Mouse (Mus musculus) thymus, postnatal 0 days (tissue): Measurements from ENCODE around the gene Midn. TPM values are rescaled to one million over a fixed set of nuclear protein-coding genes. Genes with fewer than 3 reads are reported as not detected.

Source experiments
- DNase-seq: peaks from one replicate; pipeline ENCODE4 v3.0.0-alpha.2; 2015; ENCODE audit warnings: low spot score
- polyA plus RNA-seq: library from polyadenylated mRNA; unstranded; fragments of >200 nt; fragmentation: Nextera tagmentation; extraction: Ambion mirVana; gene quantifications from 2 replicates; pipeline ENCODE4 v1.2.1, GENCODE M21; 2015

Gene Midn
- polyA plus RNA-seq, 1 experiment from 2014 or later, result 18.8 TPM

- no peak for DNase-seq
Observed at GRCm38 (mm10) chr10:80170052-80170451, 22.0 kb downstream of the Midn start.

DNA sequence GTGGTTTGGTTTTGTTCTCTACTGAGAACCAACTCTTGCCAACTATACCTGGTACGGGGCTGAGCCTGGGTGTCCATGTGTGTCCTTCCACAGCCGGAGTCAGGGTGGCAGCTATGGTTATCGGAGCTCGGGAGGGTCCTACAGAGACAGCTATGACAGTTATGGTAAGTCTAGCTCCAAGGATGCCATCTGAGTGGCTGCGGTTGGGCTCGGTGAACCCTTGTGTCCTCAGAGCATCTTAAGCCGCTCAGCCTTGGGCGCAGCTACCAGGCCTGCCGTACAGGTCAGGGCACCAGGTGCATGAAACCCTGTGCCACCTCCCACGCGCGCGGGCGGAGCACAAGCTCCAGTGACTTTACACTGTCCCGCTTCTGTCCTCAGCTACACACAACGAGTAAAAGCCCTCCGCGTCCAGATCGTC is 22.5 kb downstream of the Midn start:
- DNase-seq, result no peak

- DNase-seq, result no peak
Observed at GRCm38 (mm10) chr10:80171252-80171651, 23.2 kb downstream of the Midn start.

DNA sequence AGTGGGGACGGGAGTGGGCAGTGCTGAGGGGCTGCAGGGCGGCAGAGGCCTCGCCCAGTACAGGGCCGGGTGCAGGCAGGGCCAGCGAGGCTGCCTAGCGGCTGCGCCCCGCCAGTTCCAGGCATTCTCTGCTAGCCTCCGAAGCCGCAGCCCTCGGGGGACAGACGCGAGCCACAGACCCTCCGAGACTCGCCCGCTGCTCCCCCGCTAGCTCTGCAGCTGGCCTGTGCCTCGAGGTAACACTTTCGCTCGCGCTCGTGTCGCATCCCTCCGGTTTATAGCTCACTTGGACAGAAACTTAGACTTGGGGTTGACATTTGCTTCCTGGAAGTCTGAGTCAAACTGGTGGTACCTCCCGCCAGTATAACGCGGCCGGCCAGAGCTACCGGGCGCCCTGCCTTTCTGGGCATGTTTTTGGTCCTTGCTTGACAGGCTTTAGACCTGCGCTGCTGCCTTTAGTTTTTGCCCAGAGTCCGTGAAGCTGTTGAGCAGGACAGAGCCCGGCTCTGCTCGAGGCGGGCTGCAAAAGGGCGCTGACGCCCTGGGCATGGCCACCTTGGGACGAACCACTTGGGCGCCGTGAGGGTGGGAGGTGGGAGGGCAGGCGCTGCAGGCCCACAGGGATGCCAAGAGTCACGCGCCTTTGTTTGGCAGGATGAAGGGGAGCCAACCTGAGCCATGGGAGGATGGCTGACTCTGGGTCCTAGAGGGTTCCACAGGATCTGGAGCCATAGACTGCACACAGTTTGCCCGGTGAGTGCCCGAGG is 23.9 kb downstream of the Midn start:
- DNase-seq, result no peak

DNA sequence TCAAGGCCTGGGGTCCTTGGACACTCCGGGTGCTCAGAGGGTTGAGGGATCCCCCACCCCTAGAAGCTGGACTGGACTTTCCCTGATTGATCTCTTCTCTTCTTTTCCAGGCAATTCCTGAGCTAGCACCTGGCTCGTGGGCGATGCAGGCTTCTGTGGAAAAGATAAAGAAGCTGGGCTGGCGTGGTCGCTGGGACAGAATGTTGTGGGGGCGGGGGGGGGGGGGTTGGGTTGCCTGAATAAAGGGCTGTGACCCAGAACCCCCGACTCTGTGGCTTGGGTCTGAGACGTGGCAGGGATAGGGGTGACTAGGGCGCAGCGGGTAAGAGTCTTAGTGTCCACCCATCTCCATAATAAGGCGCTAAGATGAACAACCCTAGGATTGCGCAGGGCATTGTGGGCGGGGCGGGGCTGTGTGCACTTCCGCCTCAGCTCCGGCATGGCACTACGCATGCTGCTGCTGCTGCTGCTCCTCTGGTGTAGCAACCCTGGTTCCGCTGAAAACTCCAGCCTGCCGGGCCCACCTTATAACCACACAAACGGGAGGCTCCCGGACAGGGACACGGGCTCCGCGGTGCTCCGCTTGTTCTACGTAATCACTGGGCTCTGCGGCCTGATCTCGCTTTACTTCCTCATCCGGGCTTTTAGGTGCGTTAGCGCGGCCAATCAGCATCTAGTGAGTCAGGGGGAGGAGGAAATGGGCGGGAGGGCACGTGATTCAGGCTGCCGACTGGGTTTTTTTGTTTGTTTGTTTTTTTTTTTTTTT is 24.6 kb downstream of the Midn start, which contains the start of gene 1600002K03Rik:
TSS of gene 1600002K03Rik (plus strand) at position 418 of the 766 bp plus-strand sequence.
- DNase-seq, result peak; percentile 94

GRCm38 (mm10) chr10:80173358-80173757 is 25.3 kb downstream of the Midn start:
- DNase-seq, result peak; percentile 24

GRCm38 (mm10) chr10:80173955-80174640 is 26.0 kb downstream of the Midn start:
- DNase-seq, result no peak

DNA sequence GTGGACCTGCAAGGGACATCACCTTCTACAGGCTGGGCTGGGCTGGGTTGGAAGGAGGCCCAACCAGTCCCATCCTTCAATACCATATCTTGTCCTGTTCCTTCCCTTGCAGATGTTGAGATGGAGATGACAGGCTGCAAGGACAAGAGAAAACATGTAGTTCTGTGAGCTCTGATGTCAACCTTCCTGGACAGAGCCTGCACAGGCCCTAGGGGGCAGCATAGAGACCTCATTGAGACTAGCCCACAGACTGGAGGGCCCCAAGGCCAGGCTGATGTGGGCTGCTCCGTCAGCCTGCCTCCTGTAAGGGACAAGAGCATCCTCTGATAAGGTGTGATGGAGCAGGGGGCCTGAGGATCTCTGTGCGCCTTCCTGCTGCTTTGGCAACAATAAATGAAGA is 26.6 kb downstream of the Midn start:
- peak; percentile 71 for DNase-seq

- DNase-seq, result peak; percentile 62
Observed at GRCm38 (mm10) chr10:80175536-80176269, 27.6 kb downstream of the Midn start.

GRCm38 (mm10) chr10:80176270-80176834 is 28.3 kb downstream of the Midn start:
- no peak for DNase-seq

DNA sequence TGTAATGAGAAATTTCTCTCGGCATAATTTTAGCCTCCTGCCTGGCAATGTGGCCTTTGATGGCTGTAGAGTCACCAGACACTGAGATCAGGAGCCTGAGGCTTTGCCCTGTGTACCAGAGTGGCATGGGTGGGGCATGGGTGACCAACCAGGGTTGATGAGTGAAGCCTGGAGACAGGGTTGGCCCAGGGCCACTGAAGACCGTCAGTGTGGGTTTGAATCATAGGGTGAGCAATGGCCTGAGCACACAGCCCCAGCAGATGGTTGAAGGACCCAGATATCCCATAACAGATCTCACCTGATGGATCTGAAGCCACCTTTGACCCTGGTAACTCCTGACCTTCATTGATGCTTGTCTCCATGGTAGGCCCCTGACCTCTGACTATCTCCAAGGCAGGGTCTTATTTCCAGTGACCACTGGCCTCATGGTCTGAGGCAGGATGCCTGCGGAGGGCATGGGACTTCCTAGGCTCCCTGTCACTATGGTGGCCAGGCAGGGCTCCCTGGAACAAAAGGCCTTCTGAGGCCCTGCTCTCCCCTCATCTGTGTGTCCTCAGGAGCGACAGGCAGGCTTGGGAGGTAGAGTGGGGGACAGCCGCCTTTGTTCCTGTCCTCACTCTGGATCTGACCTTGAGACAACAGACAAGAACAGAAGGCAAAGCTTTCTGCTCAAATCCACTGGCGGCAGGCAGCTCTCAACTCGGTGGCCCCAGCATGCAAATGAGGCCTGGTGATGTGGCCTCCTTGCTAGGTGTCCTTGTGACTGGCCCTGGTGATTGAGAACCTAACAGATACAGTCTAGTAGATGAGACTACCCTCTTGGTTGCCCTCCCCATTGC is 29.6 kb downstream of the Midn start:
- DNase-seq, result no peak

DNA sequence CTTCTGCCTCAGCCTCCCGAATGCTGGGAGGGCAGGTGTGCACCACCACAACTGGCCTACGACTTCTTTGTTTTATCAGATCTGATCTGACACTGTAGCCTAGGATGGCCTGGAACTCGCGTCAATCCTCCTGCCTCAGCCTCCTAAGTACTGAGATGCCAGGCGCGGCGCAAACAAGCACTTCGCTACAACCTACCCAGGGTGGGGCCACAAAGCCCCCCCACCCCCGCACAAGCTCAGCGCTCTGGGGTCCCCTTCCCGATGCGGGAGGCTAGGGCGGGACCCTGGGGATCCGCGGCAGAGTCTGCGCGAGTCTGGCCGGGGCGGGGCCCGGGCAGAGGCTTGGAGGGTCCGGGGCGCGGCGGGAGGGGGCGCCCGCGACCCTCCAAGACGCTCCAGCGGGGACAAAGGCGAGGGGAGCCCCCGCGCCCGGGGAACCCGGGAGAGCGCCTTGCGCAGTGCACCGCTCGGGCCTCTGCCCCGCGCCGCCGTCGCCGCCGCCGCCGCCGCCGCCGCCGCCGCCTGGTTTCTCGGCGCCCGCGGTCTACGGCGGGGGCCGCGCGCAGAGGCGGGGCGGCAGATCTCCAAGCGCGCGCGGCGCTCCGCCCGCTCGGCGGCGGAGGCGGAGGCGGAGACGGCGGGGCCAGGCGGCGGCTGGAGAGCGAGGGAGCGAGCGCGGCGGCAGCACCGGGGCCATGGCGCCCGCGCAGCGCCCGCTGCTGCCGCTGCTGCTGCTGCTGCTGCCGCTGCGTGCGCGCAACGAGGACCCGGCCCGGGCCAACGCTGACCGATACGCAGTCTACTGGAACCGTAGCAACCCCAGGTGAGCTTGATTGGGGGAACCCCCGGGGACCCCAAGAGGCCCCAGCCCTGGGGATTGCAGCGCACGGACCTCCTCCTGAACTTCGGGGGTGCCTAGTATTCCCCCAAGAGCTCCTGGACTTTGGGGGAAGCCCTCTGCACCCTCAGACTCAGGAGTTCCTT is 31.3 kb downstream of the Midn start, which contains the start of gene Efna2:
TSS of gene Efna2 (plus strand) at position 415 of the 984 bp plus-strand sequence.
- DNase-seq, result peak; percentile 50

- DNase-seq, result no peak
Observed at GRCm38 (mm10) chr10:80180288-80180687, 32.2 kb downstream of the Midn start.

DNA sequence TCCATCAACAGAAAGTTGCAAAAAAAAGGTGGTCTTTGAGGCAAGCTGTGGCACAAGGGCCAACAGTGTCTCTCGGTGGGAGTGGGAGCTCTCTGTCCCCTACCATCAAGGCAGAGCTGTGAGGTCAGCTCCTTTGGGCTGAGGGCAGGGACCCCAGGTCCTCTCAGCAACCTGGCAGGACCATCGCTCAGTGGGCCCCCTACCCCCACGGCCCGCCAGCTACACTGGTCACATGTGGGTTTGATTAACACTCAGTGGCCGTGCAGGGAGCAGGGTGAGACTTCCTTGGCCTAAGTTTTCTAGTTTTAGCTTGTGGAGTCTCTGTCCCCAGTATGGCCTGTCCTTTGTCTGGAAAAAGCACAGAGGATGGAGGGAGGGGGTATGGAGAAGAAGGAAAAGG is 32.8 kb downstream of the Midn start:
- DNase-seq, result no peak

DNA sequence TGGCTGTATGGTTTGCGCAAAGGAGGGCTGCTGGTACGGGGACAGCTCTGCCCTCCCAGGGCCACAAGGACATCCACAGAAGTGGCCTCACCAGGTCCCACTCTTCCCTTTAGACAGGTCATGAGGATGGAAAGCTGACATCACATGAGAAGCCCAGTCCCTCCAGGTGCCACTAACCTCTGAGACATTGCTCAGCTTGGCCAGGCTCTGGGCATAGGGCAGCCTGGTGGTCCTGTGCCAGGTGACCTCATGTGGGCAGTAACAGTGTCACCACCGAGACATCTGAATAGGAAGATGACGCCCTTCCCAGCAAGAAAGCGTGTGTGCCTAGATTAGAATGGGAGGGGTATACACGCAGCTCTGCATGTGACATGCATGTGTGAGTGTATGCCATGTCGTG is 34.5 kb downstream of the Midn start:
- no peak for DNase-seq

DNA sequence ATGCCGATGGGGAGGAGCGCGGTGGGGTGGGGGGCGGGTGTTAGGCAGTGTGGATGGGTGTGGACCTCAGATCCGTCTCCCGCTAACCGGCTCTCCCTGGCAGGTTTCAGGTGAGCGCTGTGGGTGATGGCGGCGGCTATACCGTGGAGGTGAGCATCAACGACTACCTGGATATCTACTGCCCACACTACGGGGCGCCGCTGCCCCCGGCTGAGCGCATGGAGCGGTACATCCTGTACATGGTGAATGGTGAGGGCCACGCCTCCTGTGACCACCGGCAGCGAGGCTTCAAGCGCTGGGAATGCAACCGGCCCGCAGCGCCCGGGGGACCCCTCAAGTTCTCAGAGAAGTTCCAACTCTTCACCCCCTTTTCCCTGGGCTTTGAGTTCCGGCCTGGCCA is 38.6 kb downstream of the Midn start:
- DNase-seq, result no peak

DNA sequence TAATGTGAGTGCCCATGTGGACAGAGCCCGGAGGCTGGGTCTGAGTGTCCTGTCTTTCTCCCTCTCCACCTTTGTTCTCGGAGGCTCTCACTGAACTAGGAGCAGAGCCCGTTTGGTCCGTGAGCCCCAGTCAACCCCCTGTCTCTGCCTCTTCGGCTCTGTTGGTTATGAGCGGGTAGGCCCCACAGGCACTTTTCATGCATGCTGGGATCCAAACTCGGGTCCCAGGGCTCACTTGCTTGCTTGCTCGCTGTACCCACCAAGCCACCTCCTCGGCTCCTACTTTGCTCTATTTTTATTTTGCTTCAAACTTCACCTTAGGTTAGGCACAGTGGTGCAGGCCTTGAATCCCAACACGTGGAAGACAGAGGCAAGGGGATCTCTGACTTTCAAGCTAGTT is 39.7 kb downstream of the Midn start:
- no peak for DNase-seq

GRCm38 (mm10) chr10:80188453-80189024 is 40.5 kb downstream of the Midn start:
- no peak for DNase-seq
